Mouse (Mus musculus) stomach, embryonic 14.5 days (tissue): ENCODE measurements around the gene Creb3. TPM values are rescaled to one million over a fixed set of nuclear protein-coding genes. Genes with fewer than 3 reads are reported as not detected.

Experiments
- ATAC-seq: fragments of 200-750 bp; cut with Nextera tagmentation; 2 replicates; pipeline ENCODE4 v1.8.0; 2017; ENCODE audit warnings: low read depth, moderate TSS enrichment; ENCODE audit not compliant: insufficient number of reproducible peaks, insufficient read depth, low FRiP score
- H3K27ac ChIP-seq: fragments of 300-500 bp; sonication (generic); 2 replicates; pipeline ENCODE4 v1.5.1; 2014; ENCODE audit warnings: mild to moderate bottlenecking, low read length, moderate library complexity, mixed read lengths
- H3K27me3 ChIP-seq: fragments of 300-500 bp; sonication (generic); 2 replicates; pipeline ENCODE4 v1.6.1; 2014; ENCODE audit warnings: low read length, control low read depth, mixed read lengths; ENCODE audit not compliant: control insufficient read depth, insufficient read depth
- H3K36me3 ChIP-seq: fragments of 300-500 bp; sonication (generic); 2 replicates; pipeline ENCODE4 v1.6.1; 2014; ENCODE audit warnings: mild to moderate bottlenecking, control low read depth, low read length, moderate library complexity, mixed read lengths; ENCODE audit not compliant: control insufficient read depth, insufficient read depth
- H3K4me1 ChIP-seq: fragments of 300-500 bp; sonication (generic); 2 replicates; pipeline ENCODE4 v1.6.1; 2014; ENCODE audit warnings: low read length, control low read depth, mixed read lengths; ENCODE audit not compliant: control insufficient read depth, insufficient read depth
- H3K4me2 ChIP-seq: fragments of 300-500 bp; sonication (generic); replicated peaks from 2 replicates; pipeline ENCODE4 v1.6.1; 2014; ENCODE audit warnings: low read depth, low read length, control low read depth
- H3K4me3 ChIP-seq: fragments of 300-500 bp; sonication (generic); 2 replicates; pipeline ENCODE4 v1.5.1; 2014; ENCODE audit warnings: low read depth, low read length, control low read depth
- H3K9ac ChIP-seq: fragments of 300-500 bp; sonication (generic); replicated peaks from 2 replicates; pipeline ENCODE4 v1.6.1; 2014; ENCODE audit warnings: low read depth, mild to moderate bottlenecking, control low read depth, low read length, moderate library complexity, mixed read lengths
- H3K9me3 ChIP-seq: fragments of 300-500 bp; sonication (generic); 2 replicates; pipeline ENCODE4 v1.6.1; 2016; ENCODE audit warnings: low read depth, low read length, control low read depth; ENCODE audit not compliant: control insufficient read depth
- WGBS: fragments of 180-500 bp; shearing (Covaris S2); extraction: QIAGEN DNeasy Blood & Tissue Kit; methylation state at CpG from one replicate; pipeline ENCODE4 v1.1.7; 2014; 5-methylcytosine and 5-hydroxymethylcytosine counted together
- polyA plus RNA-seq: library from polyadenylated mRNA; unstranded; fragments of >200 nt; fragmentation: Nextera tagmentation; extraction: Ambion mirVana; gene quantifications from 2 replicates; pipeline ENCODE4 v1.2.1, GENCODE M21; 2014

Gene Creb3
- polyA plus RNA-seq, 1 experiment from 2014 or later = 69.8 TPM

- no peak overlapping the region for H3K9ac ChIP-seq
- H3K4me2 ChIP-seq = no peak overlapping the region
- no peak overlapping the region for H3K27ac ChIP-seq
- no peaks in the 10 kb centered on the region for H3K36me3 ChIP-seq
- WGBS = 54% methylated on average over 3 of the region's 3 CpGs
- no peaks in the 10 kb centered on the region for H3K27me3 ChIP-seq
- no peak overlapping the region for H3K4me3 ChIP-seq
- H3K4me1 ChIP-seq = no peaks in the 10 kb centered on the region
- no peaks in the 10 kb centered on the region for H3K9me3 ChIP-seq
- ATAC-seq = no peak
Measured at GRCm38 (mm10) chr4:43613060-43613730, 51.1 kb downstream of the Creb3 start.

Other genes with a start within 250 kb of the Creb3 start
- 12.4 and 13.5 TPM in 2 replicates for gene Rusc2, start 180.4 kb upstream of the Creb3 start, polyA plus RNA-seq
- gene Fam166b, start 133.2 kb upstream of the Creb3 start, polyA plus RNA-seq = 0.22 and 0.25 TPM in 2 replicates
- 5.4 and 7.1 TPM in 2 replicates for gene Tesk1, start 120.4 kb upstream of the Creb3 start, polyA plus RNA-seq
- 5.5 and 5.6 TPM in 2 replicates for gene Cd72, start 107.7 kb upstream of the Creb3 start, polyA plus RNA-seq
- not detected in 2 replicates for gene Sit1, start 78.6 kb upstream of the Creb3 start, polyA plus RNA-seq
- 130 and 132 TPM in 2 replicates for gene Ccdc107, start 69.4 kb upstream of the Creb3 start, polyA plus RNA-seq
- gene Arhgef39, start 62.6 kb upstream of the Creb3 start, polyA plus RNA-seq = 43.5 and 46.8 TPM in 2 replicates
- 2.8 and 5.8 TPM in 2 replicates for gene Car9, start 55.4 kb upstream of the Creb3 start, polyA plus RNA-seq
- 790 and 843 TPM in 2 replicates for gene Tpm2, start 38.6 kb upstream of the Creb3 start, polyA plus RNA-seq
- 83.7 and 98.5 TPM in 2 replicates for gene Tln1, start 359 bp downstream of the Creb3 start, polyA plus RNA-seq
- gene Rgp1, start 16.4 kb downstream of the Creb3 start, polyA plus RNA-seq = 41.0 and 44.5 TPM in 2 replicates
- gene Gba2, start 16.5 kb downstream of the Creb3 start, polyA plus RNA-seq = 13.8 and 14.4 TPM in 2 replicates
- gene Msmp, start 22.2 kb downstream of the Creb3 start, polyA plus RNA-seq = 0.91 and 1.0 TPM in 2 replicates
- gene Npr2, start 69.6 kb downstream of the Creb3 start, polyA plus RNA-seq = 13.3 and 17.3 TPM in 2 replicates
- 0.70 and 1.7 TPM in 2 replicates for gene Spag8, start 91.3 kb downstream of the Creb3 start, polyA plus RNA-seq
- 103 and 112 TPM in 2 replicates for gene Hint2, start 94.1 kb downstream of the Creb3 start, polyA plus RNA-seq
- gene Tmem8b, start 106.6 kb downstream of the Creb3 start, polyA plus RNA-seq = 4.5 and 5.6 TPM in 2 replicates
- 3.7 and 4.2 TPM in 2 replicates for gene Fam221b, start 106.8 kb downstream of the Creb3 start, polyA plus RNA-seq
- not detected in 2 replicates for gene Olfr70, start 138.5 kb downstream of the Creb3 start, polyA plus RNA-seq
- gene Olfr71, start 147.9 kb downstream of the Creb3 start, polyA plus RNA-seq = 0.09 TPM in 1 of 2 replicates, not detected in the other
- gene Hrct1, start 164.9 kb downstream of the Creb3 start, polyA plus RNA-seq = 0.46 and 0.78 TPM in 2 replicates
- 0.10 TPM in 1 of 2 replicates, not detected in the other for gene Spaar, start 167.7 kb downstream of the Creb3 start, polyA plus RNA-seq
- gene Olfr159, start 208.7 kb downstream of the Creb3 start, polyA plus RNA-seq = not detected in 2 replicates